Mouse (Mus musculus) neural tube, embryonic 15.5 days (tissue): ENCODE measurements around the gene 4930502E18Rik. TPM values are rescaled to one million over a fixed set of nuclear protein-coding genes. Genes with fewer than 3 reads are reported as not detected.
"Not testable (repeated sequence)": the region's sequence is repeated elsewhere in the genome, so short reads cannot be mapped to it uniquely, and the experiment has no call there.

ENCODE experiments used
- ATAC-seq: fragments of 200-750 bp; cut with Nextera tagmentation; 2 replicates; pipeline ENCODE4 v1.8.0; 2017; ENCODE audit warnings: mild to moderate bottlenecking, moderate TSS enrichment, moderate library complexity; ENCODE audit not compliant: low FRiP score
- H3K27ac ChIP-seq: fragments of 300-500 bp; sonication (generic); replicated peaks from 2 replicates; pipeline ENCODE4 v1.5.1; 2015; ENCODE audit warnings: mild to moderate bottlenecking, inconsistent platforms
- H3K27me3 ChIP-seq: fragments of 300-500 bp; sonication (generic); replicated peaks from 2 replicates; pipeline ENCODE4 v1.6.1; 2015; ENCODE audit warnings: inconsistent platforms
- H3K36me3 ChIP-seq: fragments of 300-500 bp; sonication (generic); 2 replicates; pipeline ENCODE4 v1.6.1; 2015; ENCODE audit warnings: inconsistent platforms
- H3K4me1 ChIP-seq: fragments of 300-500 bp; sonication (generic); 2 replicates; pipeline ENCODE4 v1.6.1; 2015; ENCODE audit warnings: inconsistent platforms
- H3K4me2 ChIP-seq: fragments of 300-500 bp; sonication (generic); 2 replicates; pipeline ENCODE4 v1.6.1; 2015; ENCODE audit warnings: inconsistent platforms, mild to moderate bottlenecking, moderate library complexity
- H3K4me3 ChIP-seq: fragments of 300-500 bp; sonication (generic); replicated peaks from 2 replicates; pipeline ENCODE4 v1.5.1; 2015; ENCODE audit warnings: mild to moderate bottlenecking, inconsistent platforms
- H3K9ac ChIP-seq: fragments of 300-500 bp; sonication (generic); replicated peaks from 2 replicates; pipeline ENCODE4 v1.6.1; 2015; ENCODE audit warnings: mild to moderate bottlenecking, inconsistent platforms
- H3K9me3 ChIP-seq: fragments of 300-500 bp; sonication (generic); replicated peaks from 2 replicates; pipeline ENCODE4 v1.6.1; 2016; ENCODE audit warnings: inconsistent platforms
- WGBS: fragments of 180-500 bp; shearing (Covaris S2); methylation state at CpG from one replicate; pipeline ENCODE4 v1.1.7; 2015; ENCODE audit warnings: mixed read lengths; 5-methylcytosine and 5-hydroxymethylcytosine counted together
- polyA plus RNA-seq: library from polyadenylated mRNA; unstranded; fragments of >200 nt; fragmentation: Nextera tagmentation; extraction: Ambion mirVana; gene quantifications from 2 replicates; pipeline ENCODE4 v1.2.1, GENCODE M21; 2015

Gene 4930502E18Rik
- polyA plus RNA-seq = 0.20 and 0.24 TPM in 2 replicates

DNA sequence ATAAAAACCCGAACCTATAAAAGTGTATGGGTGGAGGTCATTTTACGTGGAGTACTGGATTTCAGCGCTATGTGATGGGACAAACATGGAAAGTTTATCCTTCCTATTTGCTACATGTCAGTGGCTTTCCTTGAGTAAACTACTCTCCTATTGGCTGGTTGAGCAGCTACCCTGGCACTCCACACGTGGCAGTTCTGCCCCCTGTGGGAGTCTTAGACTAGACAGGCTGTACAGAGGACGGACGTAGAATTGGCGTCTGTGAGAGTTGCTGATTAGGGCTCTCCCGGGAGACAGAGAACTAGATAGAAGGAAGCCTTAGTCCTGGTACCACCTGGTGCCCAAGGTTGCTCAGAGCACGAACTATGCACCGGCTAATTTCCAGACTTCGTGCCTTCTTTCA lies at the start of gene 4930502E18Rik:
Gene 4930502E18Rik, plus strand, starts transcription at position 231 of the 400 bp plus-strand sequence.
- Histone ChIP-seq H3K4me1 (no peaks in the 10 kb centered on the region), H3K4me2 (no peak within 1 kb of the TSS), H3K36me3 (no peaks in the 10 kb centered on the region), H3K9me3 (no peaks in the 10 kb centered on the region), H3K27me3 (no peaks in the 10 kb centered on the region), H3K27ac (no peak within 1 kb of the TSS), H3K9ac (no peak within 1 kb of the TSS), H3K4me3 (no peak within 1 kb of the TSS)
- WGBS = 78% methylated on average over 11 of the region's 11 CpGs
- ATAC-seq = no peak

DNA sequence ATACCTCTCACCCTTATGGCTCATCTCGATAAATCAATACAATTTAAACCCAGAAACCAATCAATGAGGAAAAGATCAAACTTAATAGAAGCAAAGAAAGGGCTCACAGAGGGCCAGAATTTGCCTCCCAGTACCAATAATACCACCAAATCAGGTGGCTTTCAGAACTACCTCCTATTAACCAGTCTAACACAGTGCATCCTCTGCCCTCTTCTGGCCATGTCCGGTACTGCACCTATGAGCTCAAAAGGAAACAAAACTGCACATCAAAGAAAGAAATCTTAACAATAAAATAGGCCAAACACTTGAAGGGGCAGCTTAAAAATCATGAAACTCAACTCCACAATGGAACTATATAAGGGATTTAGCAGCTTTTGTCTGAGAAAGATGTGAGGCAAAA lies 47.7 kb upstream of the 4930502E18Rik start:
- not testable (repeated sequence) for H3K36me3 ChIP-seq, H3K4me1 ChIP-seq, H3K4me2 ChIP-seq, H3K4me3 ChIP-seq, H3K27me3 ChIP-seq, H3K27ac ChIP-seq, H3K9ac ChIP-seq, ATAC-seq, H3K9me3 ChIP-seq
- WGBS = 41% methylated on average over 2 of the region's 2 CpGs

DNA sequence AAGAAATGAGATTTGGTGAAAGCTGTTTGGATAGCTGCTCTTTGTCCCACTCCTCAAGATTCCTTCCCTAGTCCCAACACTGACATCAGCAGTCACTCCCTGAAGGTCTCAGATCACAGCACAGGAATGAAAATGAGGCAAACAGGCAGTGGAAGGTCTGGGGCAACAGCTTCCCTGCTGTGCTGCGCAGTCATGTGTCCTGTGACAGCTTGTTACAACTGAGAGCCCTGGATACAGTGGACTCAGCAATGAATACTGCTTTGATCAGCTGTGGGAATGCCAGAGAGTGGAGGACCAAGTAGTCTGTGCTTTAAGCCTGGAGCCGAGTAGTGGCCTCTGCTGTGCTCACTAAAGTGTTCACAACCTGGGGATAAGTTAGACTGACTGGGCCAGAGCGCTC lies 42.0 kb upstream of the 4930502E18Rik start:
- H3K9ac ChIP-seq, H3K4me3 ChIP-seq, H3K27ac ChIP-seq, H3K9me3 ChIP-seq, H3K36me3 ChIP-seq, H3K27me3 ChIP-seq, H3K4me2 ChIP-seq, ATAC-seq, H3K4me1 ChIP-seq: not testable (repeated sequence)
- 85% methylated on average over 3 of the region's 3 CpGs for WGBS

DNA sequence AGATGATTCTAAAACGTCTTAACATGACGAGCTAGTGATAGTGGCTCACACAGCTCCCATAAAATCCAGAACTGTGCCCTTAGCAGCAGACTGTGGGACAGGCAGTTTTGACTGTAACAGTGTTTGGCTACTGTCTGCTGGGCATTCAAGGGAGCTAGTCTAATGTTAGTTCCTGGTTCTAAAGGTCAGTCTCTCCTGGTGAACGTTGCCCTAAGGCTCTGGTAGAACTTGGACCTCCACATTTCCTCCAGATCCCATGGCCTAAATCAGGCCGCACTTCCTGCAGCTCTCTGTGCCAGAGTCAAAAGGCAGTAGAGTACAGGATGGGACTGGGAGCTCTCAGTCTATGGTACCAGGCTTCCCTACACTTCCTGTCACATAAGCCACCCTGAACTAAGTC lies 40.0 kb upstream of the 4930502E18Rik start:
- not testable (repeated sequence) for H3K36me3 ChIP-seq, H3K9me3 ChIP-seq, H3K4me3 ChIP-seq, H3K9ac ChIP-seq, H3K27ac ChIP-seq, ATAC-seq, H3K4me2 ChIP-seq, H3K4me1 ChIP-seq, H3K27me3 ChIP-seq
- WGBS = 79% methylated on average over 2 of the region's 4 CpGs

DNA sequence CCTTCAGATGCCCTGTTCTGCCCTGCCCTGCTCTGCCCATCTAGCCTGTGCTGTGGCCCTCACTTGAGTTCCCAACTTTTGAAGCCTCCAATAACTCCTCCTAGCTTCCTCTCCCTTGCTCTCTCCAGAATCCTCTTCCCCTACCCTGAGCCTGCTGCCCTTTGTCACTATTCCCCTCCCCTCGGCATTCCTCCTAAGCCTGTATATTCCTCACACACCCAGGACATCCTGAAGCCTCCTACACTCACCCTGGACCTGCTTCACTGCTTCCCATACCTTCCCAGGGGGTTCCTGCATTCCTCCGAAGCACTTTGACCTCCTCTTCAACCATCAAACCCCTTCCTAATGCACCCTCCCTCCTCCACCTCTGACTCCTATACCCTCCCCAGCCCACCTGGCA lies 32.6 kb upstream of the 4930502E18Rik start:
- H3K9ac ChIP-seq = no peak overlapping the region
- WGBS = 53% methylated on average over 2 of the region's 2 CpGs
- H3K4me2 ChIP-seq = no peak overlapping the region
- H3K4me1 ChIP-seq = no peaks in the 10 kb centered on the region
- ATAC-seq = no peak
- H3K27ac ChIP-seq = no peak overlapping the region
- H3K4me3 ChIP-seq = no peak overlapping the region
- H3K27me3 ChIP-seq = no peaks in the 10 kb centered on the region
- H3K36me3 ChIP-seq = no peaks in the 10 kb centered on the region
- H3K9me3 ChIP-seq = no peaks in the 10 kb centered on the region

DNA sequence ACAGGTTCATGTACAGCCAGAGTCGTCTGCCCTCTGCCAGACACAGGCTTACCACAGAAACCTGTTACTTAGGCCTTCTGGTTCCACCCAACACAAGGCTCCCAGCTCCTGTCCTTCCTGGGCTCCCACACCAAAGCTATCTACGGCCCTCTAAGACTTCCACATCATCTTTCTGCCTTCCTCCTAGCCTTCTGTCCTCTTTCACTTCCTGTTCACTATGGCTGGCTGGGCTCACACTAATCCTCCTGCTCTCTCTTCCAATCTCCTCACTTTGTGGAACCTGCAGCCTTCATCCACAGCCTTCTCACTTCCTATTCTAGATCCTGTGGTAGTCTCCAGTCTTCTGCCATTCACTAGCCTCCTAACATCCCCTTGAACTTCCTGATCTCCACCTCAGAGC lies 31.5 kb upstream of the 4930502E18Rik start:
- WGBS = 92% methylated on average over 2 of the region's 2 CpGs
- Histone ChIP-seq H3K9me3 (no peaks in the 10 kb centered on the region), H3K4me3 (no peak overlapping the region), H3K27me3 (no peaks in the 10 kb centered on the region), H3K4me2 (no peak overlapping the region), H3K9ac (no peak overlapping the region), H3K36me3 (no peaks in the 10 kb centered on the region), H3K27ac (no peak overlapping the region), H3K4me1 (no peaks in the 10 kb centered on the region)
- ATAC-seq = no peak

DNA sequence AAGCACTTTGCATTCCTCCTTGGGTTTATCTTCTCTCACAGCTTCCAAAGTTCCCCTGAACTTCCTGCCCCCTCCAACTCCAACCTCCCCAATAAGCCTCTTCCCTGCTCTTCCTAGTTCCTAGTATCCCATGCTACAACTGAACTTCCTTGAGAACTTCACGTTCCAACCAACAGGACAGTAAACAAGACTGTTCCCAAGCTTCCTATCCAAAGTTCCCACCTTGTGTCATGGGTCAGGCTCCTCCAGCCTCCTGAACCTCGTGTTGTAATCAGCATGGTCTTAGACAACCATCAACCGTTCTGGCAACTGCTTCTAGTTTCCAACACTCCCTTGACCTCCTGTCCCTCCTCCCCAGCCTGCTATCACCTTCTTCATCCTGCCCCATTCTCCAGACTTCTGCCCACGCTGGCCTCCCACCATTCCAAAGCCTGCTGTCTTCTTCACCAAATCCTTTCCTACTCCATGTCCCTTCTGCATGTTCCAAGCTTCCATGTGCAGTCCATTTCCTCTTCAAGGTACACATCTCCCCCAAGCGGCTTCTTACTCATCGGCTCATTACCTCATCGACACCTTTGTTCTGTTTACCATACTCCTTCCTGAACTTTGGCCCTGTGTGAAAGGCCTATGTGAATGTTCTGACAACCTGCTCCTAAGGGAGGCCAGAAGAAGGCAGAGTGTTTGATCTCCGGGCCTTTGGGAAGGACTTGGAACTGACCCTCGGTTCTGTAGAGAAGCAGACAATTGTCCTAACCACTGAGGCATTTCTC lies 30.4 kb upstream of the 4930502E18Rik start:
- Histone ChIP-seq H3K4me2 (no peak overlapping the region), H3K4me1 (no peaks in the 10 kb centered on the region), H3K9ac (no peak overlapping the region), H3K36me3 (no peaks in the 10 kb centered on the region), H3K4me3 (no peak overlapping the region), H3K9me3 (no peaks in the 10 kb centered on the region), H3K27ac (no peak overlapping the region), H3K27me3 (no peaks in the 10 kb centered on the region)
- 87% methylated on average over 9 of the region's 9 CpGs for WGBS
- no peak for ATAC-seq

DNA sequence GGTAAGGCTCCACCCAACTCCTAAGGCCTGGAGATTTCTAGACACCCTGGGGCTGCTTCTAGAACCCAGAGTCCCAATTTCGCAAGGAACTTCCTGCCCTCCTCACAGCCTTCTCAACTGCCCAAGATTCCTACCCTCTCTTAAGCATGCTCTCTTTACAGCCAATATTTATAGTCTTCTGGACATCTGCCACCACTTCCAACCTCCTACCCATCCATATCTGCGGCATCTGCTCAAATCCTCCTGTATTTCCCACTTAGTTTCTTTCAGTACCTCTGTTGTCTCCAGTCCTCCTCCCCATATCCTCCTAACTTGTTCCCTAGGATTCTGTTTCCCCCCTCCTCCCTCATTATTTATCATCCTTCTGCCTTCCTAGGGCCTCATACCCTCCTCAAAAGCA lies 25.4 kb upstream of the 4930502E18Rik start:
- Histone ChIP-seq H3K9ac (no peak overlapping the region), H3K4me2 (no peak overlapping the region), H3K4me3 (no peak overlapping the region), H3K36me3 (no peaks in the 10 kb centered on the region), H3K4me1 (no peaks in the 10 kb centered on the region), H3K9me3 (no peaks in the 10 kb centered on the region), H3K27me3 (no peaks in the 10 kb centered on the region), H3K27ac (no peak overlapping the region)
- WGBS = 94% methylated on average over 2 of the region's 2 CpGs
- ATAC-seq = no peak

DNA sequence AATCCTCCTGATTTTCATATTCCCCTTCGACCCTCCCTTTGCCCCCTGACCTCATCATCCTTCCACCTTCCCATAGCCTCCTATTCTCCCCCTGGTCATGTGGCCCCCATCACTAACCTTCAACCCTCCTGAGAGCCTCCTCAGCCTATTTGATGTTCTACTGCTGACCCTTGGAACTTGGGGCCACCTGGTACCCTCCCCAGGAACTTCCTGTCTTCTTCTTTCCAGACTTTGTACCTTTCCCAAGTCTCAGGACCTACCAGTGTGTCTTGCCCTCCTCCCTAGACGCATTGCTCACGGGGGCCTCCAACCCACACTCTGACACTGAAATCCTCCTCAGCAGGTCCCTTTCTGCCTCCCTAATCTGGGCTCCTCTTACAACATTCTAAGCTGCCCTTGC lies 22.0 kb upstream of the 4930502E18Rik start:
- Histone ChIP-seq H3K27me3 (no peaks in the 10 kb centered on the region), H3K36me3 (no peaks in the 10 kb centered on the region), H3K9me3 (no peaks in the 10 kb centered on the region), H3K4me2 (no peak overlapping the region), H3K9ac (no peak overlapping the region), H3K4me3 (no peak overlapping the region), H3K4me1 (no peaks in the 10 kb centered on the region), H3K27ac (no peak overlapping the region)
- no peak for ATAC-seq
- WGBS = 88% methylated on average over 3 of the region's 3 CpGs

DNA sequence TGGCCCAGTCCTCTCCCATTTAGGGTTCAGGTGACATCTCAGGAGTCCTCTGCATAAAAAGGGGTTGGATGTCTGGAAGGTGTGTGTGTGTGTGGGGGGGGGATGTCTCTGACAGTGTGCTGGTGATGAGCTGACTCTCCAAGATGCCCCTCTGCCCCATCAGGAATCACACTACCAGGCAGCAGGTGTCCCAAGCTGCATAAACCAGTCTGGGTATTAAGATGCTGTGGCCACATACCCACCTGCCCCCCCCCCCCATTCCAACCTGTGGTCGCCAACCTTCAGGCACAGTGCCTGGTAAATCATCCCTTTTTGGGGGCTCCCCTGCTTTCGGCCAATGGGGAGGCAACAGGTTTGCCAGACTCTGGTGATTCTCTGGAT lies 8.7 kb upstream of the 4930502E18Rik start:
- WGBS = 35% methylated on average over 2 of the region's 2 CpGs
- no peaks in the 10 kb centered on the region for H3K27me3 ChIP-seq
- H3K36me3 ChIP-seq = no peaks in the 10 kb centered on the region
- 0 out of 2 replicates have a peak overlapping the region, but pooled peaks have one; percentile 45 for H3K27ac ChIP-seq
- no peak overlapping the region for H3K9ac ChIP-seq
- H3K4me2 ChIP-seq = peak overlapping the region; percentile 62
- peak; percentile 58 for ATAC-seq
- peak overlapping the region; percentile 38 for H3K4me3 ChIP-seq
- no peaks in the 10 kb centered on the region for H3K9me3 ChIP-seq
- peaks cover 3% of the 10 kb centered on the region; the same call in 1 of the 2 replicates for H3K4me1 ChIP-seq

DNA sequence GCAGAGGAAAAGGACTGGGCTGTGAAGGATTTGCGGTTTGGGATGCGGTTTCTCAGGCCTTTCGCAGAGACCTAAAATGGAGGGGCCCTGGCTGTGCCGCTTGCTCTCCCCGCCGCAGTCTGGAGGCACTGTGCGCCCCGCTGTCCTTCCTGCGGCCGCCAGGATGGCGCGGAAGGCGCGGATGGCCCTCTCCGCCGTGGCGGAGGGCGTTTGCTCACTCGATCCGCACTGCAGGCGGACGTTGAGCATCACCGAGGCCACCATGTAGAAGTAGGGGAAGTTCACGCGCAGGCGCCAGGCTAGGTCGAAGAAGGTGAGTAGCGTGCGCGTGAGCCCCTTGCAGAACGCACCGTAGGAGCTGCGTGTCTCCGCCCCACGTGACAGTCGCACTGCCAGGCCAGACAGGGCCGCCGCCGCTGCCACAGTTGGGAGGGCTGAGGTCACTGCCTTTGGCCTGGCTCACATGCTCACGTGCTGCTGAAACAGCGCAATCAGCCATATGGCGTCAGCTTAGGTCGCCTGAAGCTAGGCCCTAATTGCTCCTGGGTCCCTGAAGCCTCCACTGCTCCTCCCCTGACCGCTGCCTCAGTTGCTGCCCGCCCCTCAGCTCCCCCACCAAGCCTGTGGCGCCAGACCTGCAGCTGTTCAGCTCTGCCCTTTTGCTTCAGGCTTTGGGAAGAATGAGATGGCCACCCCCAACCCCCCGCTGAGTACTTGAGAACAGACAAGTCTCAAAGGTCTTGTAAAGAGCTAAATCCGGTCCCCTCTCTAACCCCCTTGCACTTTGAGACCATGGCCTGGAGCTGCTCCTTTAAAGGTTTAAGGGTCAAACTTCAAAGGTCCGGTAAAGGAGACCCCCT lies 8.1 kb upstream of the 4930502E18Rik start:
- H3K36me3 ChIP-seq = no peaks in the 10 kb centered on the region
- H3K27me3 ChIP-seq = no peaks in the 10 kb centered on the region
- no peaks in the 10 kb centered on the region for H3K9me3 ChIP-seq
- peak overlapping the region; percentile 46 for H3K9ac ChIP-seq
- H3K4me1 ChIP-seq = peaks cover 3% of the 10 kb centered on the region; the same call in 1 of the 2 replicates
- peak; percentile 96 for ATAC-seq
- H3K4me2 ChIP-seq = peak overlapping the region; percentile 62
- H3K27ac ChIP-seq = 0 out of 2 replicates have a peak overlapping the region, but pooled peaks have one; percentile 45
- 26% methylated on average over 49 of the region's 49 CpGs for WGBS
- peak overlapping the region; percentile 38 for H3K4me3 ChIP-seq

DNA sequence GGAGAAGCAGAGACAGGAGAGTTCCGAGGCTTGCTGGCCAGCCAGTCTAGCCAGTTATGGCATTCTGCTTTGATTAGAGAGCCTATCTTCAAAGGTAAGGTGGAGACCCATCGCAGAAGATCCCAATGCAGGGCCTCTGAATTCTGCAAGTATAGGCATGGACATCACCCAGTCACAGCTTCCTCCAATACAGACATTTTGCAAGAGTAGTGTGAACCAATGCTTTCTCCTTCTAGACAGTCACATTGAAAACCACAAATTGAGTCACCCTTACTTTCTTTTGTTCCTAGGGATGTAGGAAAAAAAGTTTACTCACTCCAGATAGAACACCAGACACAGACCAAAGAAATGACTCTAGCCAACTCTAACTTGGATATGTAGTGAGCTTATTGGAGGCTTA lies 4.3 kb downstream of the 4930502E18Rik start:
- no peak for ATAC-seq

More for the DNA sequence above, 4.3 kb downstream of the 4930502E18Rik start:
- Histone ChIP-seq H3K27me3 (no peaks in the 10 kb centered on the region), H3K9me3 (no peaks in the 10 kb centered on the region), H3K27ac (no peak overlapping the region), H3K36me3 (no peaks in the 10 kb centered on the region), H3K9ac (no peak overlapping the region), H3K4me3 (no peak overlapping the region), H3K4me2 (no peak overlapping the region), H3K4me1 (no peaks in the 10 kb centered on the region)
- 90% methylated on average over 2 of the region's 2 CpGs for WGBS
